Mouse (Mus musculus) limb, embryonic 10.5 days (tissue): ENCODE data around the gene Olfr523. TPM values are rescaled to one million over a fixed set of nuclear protein-coding genes. Genes with fewer than 3 reads are reported as not detected.

Experiments used
- DNase-seq: peaks from one replicate; pipeline ENCODE4 v3.0.0-alpha.2; 2017; ENCODE audit warnings: low spot score
- H3K27ac ChIP-seq: fragments of 300-500 bp; sonication (generic); 2 replicates; pipeline ENCODE4 v1.5.1; 2016; ENCODE audit warnings: mild to moderate bottlenecking
- H3K27me3 ChIP-seq: fragments of 300-500 bp; sonication (generic); 2 replicates; pipeline ENCODE4 v1.6.1; 2016; ENCODE audit warnings: low read depth, mild to moderate bottlenecking; ENCODE audit not compliant: poor library complexity, severe bottlenecking
- H3K36me3 ChIP-seq: fragments of 300-500 bp; sonication (generic); 2 replicates; pipeline ENCODE4 v1.6.1; 2016; ENCODE audit warnings: mild to moderate bottlenecking, moderate library complexity
- H3K4me1 ChIP-seq: fragments of 300-500 bp; sonication (generic); 2 replicates; pipeline ENCODE4 v1.6.1; 2016
- H3K4me3 ChIP-seq: fragments of 300-500 bp; sonication (generic); 2 replicates; pipeline ENCODE4 v1.5.1; 2016; ENCODE audit warnings: mild to moderate bottlenecking, moderate library complexity
- H3K9me3 ChIP-seq: fragments of 300-500 bp; sonication (generic); replicated peaks from 2 replicates; pipeline ENCODE4 v1.6.1; 2016; ENCODE audit warnings: mild to moderate bottlenecking
- WGBS: fragments of 180-500 bp; shearing (Covaris S2); methylation state at CpG from one replicate; pipeline ENCODE4 v1.1.7; 2016; 5-methylcytosine and 5-hydroxymethylcytosine counted together
- polyA plus RNA-seq: library from polyadenylated mRNA; unstranded; fragments of >200 nt; fragmentation: Nextera tagmentation; extraction: Ambion mirVana; gene quantifications from 2 replicates; pipeline ENCODE4 v1.2.1, GENCODE M21; 2016

Gene Olfr523
- polyA plus RNA-seq, 1 experiment from 2014 or later, result not detected

GRCm38 (mm10) chr7:140217967-140218366, 45.0 kb downstream of the Olfr523 start, which contains the start of gene Cd163l1:
Gene Cd163l1, plus strand, starts transcription at chr7:140218267.
- Histone ChIP-seq H3K27ac (no peak within 1 kb of the TSS), H3K4me3 (no peak within 1 kb of the TSS), H3K36me3 (no peaks in the 10 kb centered on the region), H3K4me1 (no peaks in the 10 kb centered on the region), H3K9me3 (no peaks in the 10 kb centered on the region), H3K27me3 (no peaks in the 10 kb centered on the region)
- DNase-seq, result no peak
- WGBS, result 94% methylated on average over 2 of the region's 2 CpGs

- Histone ChIP-seq H3K27me3 (no peaks in the 10 kb centered on the region), H3K4me1 (no peaks in the 10 kb centered on the region), H3K9me3 (no peaks in the 10 kb centered on the region), H3K27ac (no peak overlapping the region), H3K4me3 (no peak overlapping the region), H3K36me3 (no peaks in the 10 kb centered on the region)
- no peak for DNase-seq
- WGBS, result 28% methylated on average over 1 of the region's 1 CpGs
Observed at GRCm38 (mm10) chr7:140219268-140219667, 46.3 kb downstream of the Olfr523 start.

GRCm38 (mm10) chr7:140220375-140220774, 47.4 kb downstream of the Olfr523 start:
- no peak for DNase-seq
- no peak overlapping the region for H3K27ac ChIP-seq
- no peaks in the 10 kb centered on the region for H3K4me1 ChIP-seq
- no peaks in the 10 kb centered on the region for H3K27me3 ChIP-seq
- 83% methylated on average over 4 of the region's 4 CpGs for WGBS
- no peak overlapping the region for H3K4me3 ChIP-seq
- H3K36me3 ChIP-seq, result no peaks in the 10 kb centered on the region
- no peaks in the 10 kb centered on the region for H3K9me3 ChIP-seq

DNA sequence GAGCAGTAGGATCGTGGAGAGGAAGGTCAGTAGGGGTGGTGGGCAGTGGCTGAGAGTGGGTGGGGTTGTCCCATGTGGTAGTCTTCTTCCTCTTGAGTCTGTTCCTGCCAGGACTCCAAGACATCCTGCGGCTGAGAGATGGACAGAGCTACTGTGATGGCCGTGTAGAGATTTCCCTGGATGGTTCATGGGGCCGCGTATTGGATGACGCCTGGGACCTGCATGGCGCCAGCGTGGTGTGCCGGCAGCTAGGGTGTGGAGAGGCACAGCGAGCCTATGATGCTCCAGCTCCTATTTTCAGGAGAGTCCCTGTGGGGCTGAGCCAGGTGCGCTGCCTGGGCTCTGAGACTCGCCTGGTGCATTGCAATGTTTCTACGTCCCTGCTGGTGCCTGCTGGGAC, 51.2 kb downstream of the Olfr523 start:
- H3K9me3 ChIP-seq, result no peaks in the 10 kb centered on the region

More for the DNA sequence above, 51.2 kb downstream of the Olfr523 start:
- no peak overlapping the region for H3K27ac ChIP-seq
- no peaks in the 10 kb centered on the region for H3K4me1 ChIP-seq
- DNase-seq, result no peak
- 88% methylated on average over 13 of the region's 13 CpGs for WGBS
- no peaks in the 10 kb centered on the region for H3K36me3 ChIP-seq
- H3K4me3 ChIP-seq, result no peak overlapping the region
- H3K27me3 ChIP-seq, result no peaks in the 10 kb centered on the region

Other genes with a start within 250 kb of the Olfr523 start
- 0.38 and 0.64 TPM in 2 replicates for gene Utf1, start 229.4 kb upstream of the Olfr523 start, polyA plus RNA-seq
- 0.39 and 0.85 TPM in 2 replicates for gene 6430531B16Rik, start 194.5 kb upstream of the Olfr523 start, polyA plus RNA-seq
- gene Adam8, start 180.7 kb upstream of the Olfr523 start, polyA plus RNA-seq, result 2.2 TPM in 2 replicates
- gene Zfp511, start 136.8 kb upstream of the Olfr523 start, polyA plus RNA-seq, result 38.8 and 40.7 TPM in 2 replicates
- gene Tubgcp2, start 136.5 kb upstream of the Olfr523 start, polyA plus RNA-seq, result 81.6 and 87.8 TPM in 2 replicates
- gene Msx3, start 124.1 kb upstream of the Olfr523 start, polyA plus RNA-seq, result not detected in 2 replicates
- 1.1 and 1.2 TPM in 2 replicates for gene Caly, start 90.7 kb upstream of the Olfr523 start, polyA plus RNA-seq
- not detected in 2 replicates for gene Prap1, start 79.8 kb upstream of the Olfr523 start, polyA plus RNA-seq
- 8.7 and 13.9 TPM in 2 replicates for gene Fuom, start 70.8 kb upstream of the Olfr523 start, polyA plus RNA-seq
- 19.2 and 23.7 TPM in 2 replicates for gene Paox, start 57.4 kb upstream of the Olfr523 start, polyA plus RNA-seq
- gene Echs1, start 56.7 kb upstream of the Olfr523 start, polyA plus RNA-seq, result 174 and 178 TPM in 2 replicates
- 29.5 and 31.9 TPM in 2 replicates for gene Mtg1, start 35.7 kb upstream of the Olfr523 start, polyA plus RNA-seq
- gene Sprn, start 18.3 kb upstream of the Olfr523 start, polyA plus RNA-seq, result not detected in 2 replicates
- not detected in 2 replicates for gene Olfr522, start 8.5 kb upstream of the Olfr523 start, polyA plus RNA-seq
- not detected in 2 replicates for gene Olfr524, start 32.7 kb downstream of the Olfr523 start, polyA plus RNA-seq
- gene Cd163l1, start 45.0 kb downstream of the Olfr523 start, polyA plus RNA-seq, result 0.04 TPM in 1 of 2 replicates, not detected in the other
- not detected in 2 replicates for gene 5830411N06Rik, start 74.1 kb downstream of the Olfr523 start, polyA plus RNA-seq
- gene Olfr525, start 147.6 kb downstream of the Olfr523 start, polyA plus RNA-seq, result not detected in 2 replicates
- gene Olfr527, start 160.8 kb downstream of the Olfr523 start, polyA plus RNA-seq, result not detected in 2 replicates
- gene Olfr60, start 188.5 kb downstream of the Olfr523 start, polyA plus RNA-seq, result not detected in 2 replicates
- gene Olfr530, start 203.1 kb downstream of the Olfr523 start, polyA plus RNA-seq, result not detected in 2 replicates
- not detected in 2 replicates for gene Olfr531, start 229.7 kb downstream of the Olfr523 start, polyA plus RNA-seq
- not detected in 2 replicates for gene Olfr532, start 248.4 kb downstream of the Olfr523 start, polyA plus RNA-seq